Mouse (Mus musculus) midbrain, postnatal 0 days (tissue): Measurements from ENCODE around the gene Clec3b. TPM values are rescaled to one million over a fixed set of nuclear protein-coding genes. Genes with fewer than 3 reads are reported as not detected.

Experiments
- ATAC-seq: fragments of 200-750 bp; cut with Nextera tagmentation; 2 replicates; pipeline ENCODE4 v1.8.0; 2017; ENCODE audit warnings: moderate number of reproducible peaks, mild to moderate bottlenecking, moderate TSS enrichment, moderate library complexity; ENCODE audit not compliant: low FRiP score
- DNase-seq: peaks from one replicate; pipeline ENCODE4 v3.0.0-alpha.2; 2015; ENCODE audit warnings: low spot score
- H3K27ac ChIP-seq: fragments of 300-500 bp; sonication (generic); 2 replicates; pipeline ENCODE4 v1.5.1; 2014; ENCODE audit warnings: low read depth, mild to moderate bottlenecking, low read length, mixed read lengths
- H3K27me3 ChIP-seq: fragments of 300-500 bp; sonication (generic); 2 replicates; pipeline ENCODE4 v1.6.1; 2014; ENCODE audit warnings: low read length, control low read depth, mixed read lengths; ENCODE audit not compliant: insufficient read depth
- H3K36me3 ChIP-seq: fragments of 300-500 bp; sonication (generic); 2 replicates; pipeline ENCODE4 v1.6.1; 2014; ENCODE audit warnings: low read length, control low read depth, mixed read lengths; ENCODE audit not compliant: insufficient read depth
- H3K4me1 ChIP-seq: fragments of 300-500 bp; sonication (generic); 2 replicates; pipeline ENCODE4 v1.6.1; 2014; ENCODE audit warnings: mild to moderate bottlenecking, control low read depth, antibody characterized with exemption, low read length, mixed read lengths; ENCODE audit not compliant: insufficient read depth
- H3K4me2 ChIP-seq: fragments of 300-500 bp; sonication (generic); 2 replicates; pipeline ENCODE4 v1.6.1; 2014; ENCODE audit warnings: low read depth, mild to moderate bottlenecking, low read length, mixed read lengths; ENCODE audit not compliant: poor library complexity, severe bottlenecking
- H3K4me3 ChIP-seq: fragments of 300-500 bp; sonication (generic); 2 replicates; pipeline ENCODE4 v1.5.1; 2014; ENCODE audit warnings: low read depth, mild to moderate bottlenecking, low read length, moderate library complexity
- H3K9ac ChIP-seq: fragments of 300-500 bp; sonication (generic); replicated peaks from 2 replicates; pipeline ENCODE4 v1.6.1; 2014; ENCODE audit warnings: mild to moderate bottlenecking, low read length, moderate library complexity, mixed read lengths; ENCODE audit not compliant: poor library complexity, severe bottlenecking
- H3K9me3 ChIP-seq: fragments of 300-500 bp; sonication (generic); 2 replicates; pipeline ENCODE4 v1.6.1; 2016; ENCODE audit warnings: low read length, control low read depth
- CTCF ChIP-seq: IDR thresholded peaks from 2 replicates; pipeline ENCODE4 v1.5.1; 2016; ENCODE audit warnings: antibody characterized with exemption, mild to moderate bottlenecking
- WGBS: fragments of 180-500 bp; shearing (Covaris S2); extraction: QIAGEN DNeasy Blood & Tissue Kit; methylation state at CpG from one replicate; pipeline ENCODE4 v1.1.7; 2014; 5-methylcytosine and 5-hydroxymethylcytosine counted together
- polyA plus RNA-seq: library from polyadenylated mRNA; unstranded; fragments of >200 nt; fragmentation: Nextera tagmentation; extraction: Ambion mirVana; gene quantifications from 2 replicates; pipeline ENCODE4 v1.2.1, GENCODE M21; 2015
- total RNA-seq: library from RNA; depleted of rRNA; stranded (reverse); fragments of >200 nt; gene quantifications from 2 replicates; pipeline ENCODE4 v1.2.3, GENCODE M21; 2014; rRNA removed

The Clec3b gene
- total RNA-seq (1.3 TPM in 2 replicates), polyA plus RNA-seq (3.7 and 4.9 TPM in 2 replicates)

GRCm38 (mm10) chr9:123150241-123151020 is at the start of gene Clec3b:
Gene Clec3b, plus strand, starts transcription at chr9:123150946.
- no peaks in the 10 kb centered on the region for H3K27me3 ChIP-seq
- DNase-seq (peak; percentile 62), ATAC-seq (no peak)
- no peak for TF ChIP-seq CTCF
- H3K9ac ChIP-seq: no peak within 1 kb of the TSS
- H3K4me1 ChIP-seq: no peaks in the 10 kb centered on the region
- no peaks in the 10 kb centered on the region for H3K9me3 ChIP-seq
- H3K36me3 ChIP-seq: no peaks in the 10 kb centered on the region
- 77% methylated on average over 5 of the region's 5 CpGs for WGBS
- no peak within 1 kb of the TSS for H3K4me3 ChIP-seq
- no peak within 1 kb of the TSS for H3K27ac ChIP-seq
- H3K4me2 ChIP-seq: no peak within 1 kb of the TSS

- Histone ChIP-seq H3K27me3 (no peaks in the 10 kb centered on the region), H3K36me3 (peaks cover 21% of the 10 kb centered on the region), H3K9ac (no peak overlapping the region), H3K4me3 (no peak overlapping the region), H3K4me2 (no peak overlapping the region), H3K4me1 (no peaks in the 10 kb centered on the region), H3K9me3 (no peaks in the 10 kb centered on the region), H3K27ac (no peak overlapping the region)
- TF ChIP-seq CTCF: no peak
- ATAC-seq (no peak), DNase-seq (no peak)
These were observed 47.3 kb upstream of the Clec3b start for GRCm38 (mm10) chr9:123103425-123103824.

GRCm38 (mm10) chr9:123104362-123104761 is 46.4 kb upstream of the Clec3b start:
- Histone ChIP-seq H3K9ac (no peak overlapping the region), H3K4me2 (no peak overlapping the region), H3K9me3 (no peaks in the 10 kb centered on the region), H3K4me3 (no peak overlapping the region), H3K27ac (no peak overlapping the region), H3K27me3 (no peaks in the 10 kb centered on the region), H3K4me1 (no peaks in the 10 kb centered on the region), H3K36me3 (peaks cover 20% of the 10 kb centered on the region)
- DNase-seq (no peak), ATAC-seq (no peak)
- no peak for TF ChIP-seq CTCF

- Histone ChIP-seq H3K4me1 (no peaks in the 10 kb centered on the region; the same call in 1 of the 2 replicates), H3K27me3 (no peaks in the 10 kb centered on the region), H3K4me3 (no peak overlapping the region), H3K9ac (no peak overlapping the region), H3K9me3 (no peaks in the 10 kb centered on the region), H3K4me2 (no peak overlapping the region), H3K27ac (no peak overlapping the region), H3K36me3 (peaks cover 4% of the 10 kb centered on the region; the same call in 1 of the 2 replicates)
- TF ChIP-seq CTCF: no peak
- ATAC-seq (no peak), DNase-seq (no peak)
- 93% methylated on average over 4 of the region's 4 CpGs for WGBS
These were observed 43.6 kb upstream of the Clec3b start for GRCm38 (mm10) chr9:123107186-123107585.

- no peak overlapping the region for H3K27ac ChIP-seq
- WGBS: 93% methylated on average over 7 of the region's 7 CpGs
- no peak for TF ChIP-seq CTCF
- H3K9me3 ChIP-seq: no peaks in the 10 kb centered on the region
- no peak overlapping the region for H3K4me3 ChIP-seq
- H3K36me3 ChIP-seq: peaks cover 4% of the 10 kb centered on the region; the same call in 1 of the 2 replicates
- no peak for ATAC-seq
- H3K9ac ChIP-seq: no peak overlapping the region
- peaks cover 2% of the 10 kb centered on the region; the same call in 1 of the 2 replicates for H3K4me1 ChIP-seq
- no peaks in the 10 kb centered on the region for H3K27me3 ChIP-seq
- no peak overlapping the region for H3K4me2 ChIP-seq
- DNase-seq: no peak
These were observed 41.6 kb upstream of the Clec3b start for GRCm38 (mm10) chr9:123109188-123109587.

- ATAC-seq (no peak), DNase-seq (no peak)
- Histone ChIP-seq H3K9ac (peak overlapping the region; percentile 97; the same call in 1 of the 2 replicates), H3K27me3 (no peaks in the 10 kb centered on the region), H3K36me3 (0 out of 2 replicates have a peak, but pooled peaks cover 4% of the 10 kb centered on the region), H3K4me3 (peak overlapping the region; percentile 95), H3K4me2 (peak overlapping the region; percentile 68), H3K9me3 (no peaks in the 10 kb centered on the region), H3K4me1 (peaks cover 3% of the 10 kb centered on the region; the same call in 1 of the 2 replicates), H3K27ac (no peak overlapping the region)
- no peak for TF ChIP-seq CTCF
- WGBS: 65% methylated on average over 8 of the region's 8 CpGs
These were observed 39.0 kb upstream of the Clec3b start for GRCm38 (mm10) chr9:123111751-123112221.
